Mouse (Mus musculus): ENCODE results near the gene Ube4b. TPM values are rescaled to one million over a fixed set of nuclear protein-coding genes. Genes with fewer than 3 reads are reported as not detected.

The Ube4b gene
- polyA plus RNA-seq, 1 experiment from 2014 or later = 54.5 TPM

DNA sequence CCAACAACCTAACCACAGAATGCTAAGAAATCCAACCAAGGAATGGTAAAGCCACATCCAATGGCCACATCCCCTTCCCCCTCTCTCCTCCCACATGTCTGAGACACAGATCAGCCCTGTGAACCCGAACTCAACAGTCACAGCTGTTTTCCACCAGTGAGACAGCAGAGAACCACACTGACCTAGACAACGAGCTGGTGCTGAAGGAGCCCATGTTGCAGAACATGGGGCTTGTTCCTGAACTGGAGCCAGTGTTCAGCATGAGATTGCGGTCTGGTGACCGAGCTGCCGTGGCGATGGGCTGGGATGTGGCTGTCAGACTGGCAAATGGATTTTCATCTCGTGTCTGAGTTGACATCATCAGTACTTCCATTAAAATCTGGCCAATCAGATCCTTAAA is 45.5 kb downstream of the Ube4b start:
- Histone ChIP-seq H3K4me3 (ENCODE audit: low read depth, low read length) (no peak overlapping the region), H3K36me3 (replicated peaks; ENCODE audit: control insufficient read depth, insufficient read depth, low read depth, low read length) (no peaks in the 10 kb centered on the region; the same call in none of the 2 replicates), H3K4me2 (ENCODE audit: low read depth, low read length) (no peak overlapping the region), H3K9me3 (replicated peaks; ENCODE audit: control insufficient read depth, low read length) (no peaks in the 10 kb centered on the region), H3K27me3 (ENCODE audit: control insufficient read depth, insufficient read depth, low read length) (no peaks in the 10 kb centered on the region), H3K4me1 (ENCODE audit: control insufficient read depth, insufficient read depth, low read length) (no peaks in the 10 kb centered on the region), H3K27ac (replicated peaks; ENCODE audit: low read depth, low read length) (no peak overlapping the region), H3K9ac (replicated peaks; ENCODE audit: low read length) (no peak overlapping the region)
- ATAC-seq (replicated peaks; ENCODE audit: insufficient number of reproducible peaks, low FRiP score, low TSS enrichment, low read depth) (no peak), DNase-seq (ENCODE audit: low spot score) (no peak)
- WGBS = 87% methylated on average over 7 of the region's 7 CpGs

DNA sequence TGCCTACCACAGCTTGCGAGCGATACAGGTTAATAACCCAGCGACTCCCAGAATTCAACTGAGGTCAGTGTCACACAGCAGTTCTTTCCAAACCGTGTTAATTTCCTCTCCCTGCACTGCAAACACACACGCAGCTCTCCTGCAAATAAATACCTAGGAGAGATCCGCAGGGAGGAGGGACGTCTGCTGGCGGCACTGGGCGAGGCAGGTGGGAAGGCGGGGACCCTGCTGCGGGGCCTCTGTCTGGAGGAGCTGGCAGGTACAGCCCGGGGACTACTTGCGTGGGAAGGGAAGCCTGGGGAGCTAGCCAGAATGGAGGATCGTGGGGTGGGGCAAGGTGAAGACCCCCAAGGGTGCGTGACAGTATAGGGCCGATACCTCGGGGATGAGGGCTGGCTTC is 46.7 kb downstream of the Ube4b start:
- no peak overlapping the region for H3K4me3 ChIP-seq (ENCODE audit: low read depth, low read length)
- no peak overlapping the region for H3K27ac ChIP-seq (replicated peaks; ENCODE audit: low read depth, low read length)
- DNase-seq (ENCODE audit: low spot score) (no peak), ATAC-seq (replicated peaks; ENCODE audit: insufficient number of reproducible peaks, low FRiP score, low TSS enrichment, low read depth) (no peak)
- H3K36me3 ChIP-seq (replicated peaks; ENCODE audit: control insufficient read depth, insufficient read depth, low read depth, low read length) = no peaks in the 10 kb centered on the region; the same call in none of the 2 replicates
- no peak overlapping the region for H3K4me2 ChIP-seq (ENCODE audit: low read depth, low read length)
- H3K4me1 ChIP-seq (ENCODE audit: control insufficient read depth, insufficient read depth, low read length) = no peaks in the 10 kb centered on the region
- no peaks in the 10 kb centered on the region for H3K9me3 ChIP-seq (replicated peaks; ENCODE audit: control insufficient read depth, low read length)
- H3K27me3 ChIP-seq (ENCODE audit: control insufficient read depth, insufficient read depth, low read length) = no peaks in the 10 kb centered on the region
- WGBS = 92% methylated on average over 17 of the region's 17 CpGs
- no peak overlapping the region for H3K9ac ChIP-seq (replicated peaks; ENCODE audit: low read length)

DNA sequence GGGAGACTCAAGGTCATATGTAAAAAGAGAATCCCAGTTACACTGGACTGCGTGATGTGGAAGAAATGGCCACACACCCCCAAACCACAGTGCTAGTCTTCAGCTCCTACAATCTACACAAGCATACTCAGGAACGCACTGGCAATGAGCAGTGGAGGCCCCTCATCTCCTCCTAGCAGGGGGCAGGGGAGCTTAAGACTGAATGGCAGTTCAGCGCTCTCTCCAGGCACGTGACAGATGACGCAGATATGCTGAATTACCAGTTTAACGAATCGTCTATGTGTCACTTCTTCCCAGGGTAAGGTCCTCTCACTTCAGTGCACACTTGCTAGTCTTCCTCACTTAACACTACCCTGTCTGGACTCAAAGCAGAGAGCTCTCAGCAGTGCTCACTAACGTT is 47.7 kb downstream of the Ube4b start:
- Histone ChIP-seq H3K9ac (replicated peaks; ENCODE audit: low read length) (no peak overlapping the region), H3K36me3 (replicated peaks; ENCODE audit: control insufficient read depth, insufficient read depth, low read depth, low read length) (no peaks in the 10 kb centered on the region; the same call in none of the 2 replicates), H3K27me3 (ENCODE audit: control insufficient read depth, insufficient read depth, low read length) (no peaks in the 10 kb centered on the region), H3K27ac (replicated peaks; ENCODE audit: low read depth, low read length) (no peak overlapping the region), H3K4me3 (ENCODE audit: low read depth, low read length) (no peak overlapping the region), H3K9me3 (replicated peaks; ENCODE audit: control insufficient read depth, low read length) (no peaks in the 10 kb centered on the region), H3K4me2 (ENCODE audit: low read depth, low read length) (no peak overlapping the region), H3K4me1 (ENCODE audit: control insufficient read depth, insufficient read depth, low read length) (no peaks in the 10 kb centered on the region)
- DNase-seq (ENCODE audit: low spot score) (no peak), ATAC-seq (replicated peaks; ENCODE audit: insufficient number of reproducible peaks, low FRiP score, low TSS enrichment, low read depth) (no peak)
- WGBS = 93% methylated on average over 8 of the region's 8 CpGs

DNA sequence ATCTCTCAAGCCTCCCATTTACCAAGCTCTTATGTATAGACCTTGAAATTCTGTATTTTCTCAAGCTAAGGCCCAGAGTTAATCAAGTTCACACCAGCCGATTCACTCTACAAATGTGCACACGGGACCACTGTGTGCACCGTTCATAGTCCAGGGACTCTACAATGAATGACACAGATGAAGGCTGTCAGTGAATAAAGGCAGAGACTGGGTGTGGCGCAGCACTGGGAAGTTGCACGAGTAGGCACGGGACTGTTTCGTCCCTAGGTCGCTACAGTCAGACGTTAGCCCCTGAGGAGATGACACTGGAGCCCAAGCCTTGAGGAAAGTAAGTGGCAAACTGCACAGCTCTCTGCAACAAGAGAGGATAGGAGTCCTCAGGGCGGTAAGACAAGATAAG is 50.5 kb downstream of the Ube4b start:
- no peak overlapping the region for H3K4me3 ChIP-seq (ENCODE audit: low read depth, low read length)
- no peaks in the 10 kb centered on the region for H3K9me3 ChIP-seq (replicated peaks; ENCODE audit: control insufficient read depth, low read length)
- H3K4me1 ChIP-seq (ENCODE audit: control insufficient read depth, insufficient read depth, low read length) = no peaks in the 10 kb centered on the region
- no peak overlapping the region for H3K9ac ChIP-seq (replicated peaks; ENCODE audit: low read length)
- H3K27me3 ChIP-seq (ENCODE audit: control insufficient read depth, insufficient read depth, low read length) = no peaks in the 10 kb centered on the region
- ATAC-seq (replicated peaks; ENCODE audit: insufficient number of reproducible peaks, low FRiP score, low TSS enrichment, low read depth) (no peak), DNase-seq (ENCODE audit: low spot score) (no peak)
- 88% methylated on average over 10 of the region's 10 CpGs for WGBS
- H3K27ac ChIP-seq (replicated peaks; ENCODE audit: low read depth, low read length) = no peak overlapping the region
- H3K4me2 ChIP-seq (ENCODE audit: low read depth, low read length) = no peak overlapping the region
- peaks cover 13% of the 10 kb centered on the region for H3K36me3 ChIP-seq (replicated peaks; ENCODE audit: control insufficient read depth, insufficient read depth, low read depth, low read length)

DNA sequence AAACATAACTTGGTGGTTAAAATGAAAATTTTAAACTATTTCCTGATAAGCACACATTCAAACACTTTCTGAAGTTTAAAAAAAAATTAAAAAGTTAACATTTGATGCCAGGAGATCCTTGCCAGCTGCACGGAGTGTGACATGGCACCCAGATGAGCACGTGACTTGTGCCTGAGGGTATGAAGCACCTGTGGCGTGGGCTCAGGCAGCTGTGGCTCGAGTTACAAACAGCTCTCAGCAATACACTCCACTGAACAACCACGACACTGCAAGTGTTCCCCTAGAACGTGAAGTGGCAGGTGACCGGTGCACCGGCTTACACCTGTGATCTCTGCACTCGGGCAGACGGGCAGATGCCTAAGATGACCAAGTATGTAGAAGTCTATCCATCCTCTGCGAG is 51.9 kb downstream of the Ube4b start:
- ATAC-seq (replicated peaks; ENCODE audit: insufficient number of reproducible peaks, low FRiP score, low TSS enrichment, low read depth) (no peak), DNase-seq (ENCODE audit: low spot score) (no peak)
- no peak overlapping the region for H3K4me3 ChIP-seq (ENCODE audit: low read depth, low read length)
- peaks cover 21% of the 10 kb centered on the region for H3K36me3 ChIP-seq (replicated peaks; ENCODE audit: control insufficient read depth, insufficient read depth, low read depth, low read length)
- H3K27ac ChIP-seq (replicated peaks; ENCODE audit: low read depth, low read length) = no peak overlapping the region
- WGBS = 70% methylated on average over 11 of the region's 11 CpGs
- H3K4me1 ChIP-seq (ENCODE audit: control insufficient read depth, insufficient read depth, low read length) = no peaks in the 10 kb centered on the region
- H3K9me3 ChIP-seq (replicated peaks; ENCODE audit: control insufficient read depth, low read length) = no peaks in the 10 kb centered on the region
- H3K27me3 ChIP-seq (ENCODE audit: control insufficient read depth, insufficient read depth, low read length) = no peaks in the 10 kb centered on the region
- H3K4me2 ChIP-seq (ENCODE audit: low read depth, low read length) = no peak overlapping the region
- H3K9ac ChIP-seq (replicated peaks; ENCODE audit: low read length) = no peak overlapping the region

DNA sequence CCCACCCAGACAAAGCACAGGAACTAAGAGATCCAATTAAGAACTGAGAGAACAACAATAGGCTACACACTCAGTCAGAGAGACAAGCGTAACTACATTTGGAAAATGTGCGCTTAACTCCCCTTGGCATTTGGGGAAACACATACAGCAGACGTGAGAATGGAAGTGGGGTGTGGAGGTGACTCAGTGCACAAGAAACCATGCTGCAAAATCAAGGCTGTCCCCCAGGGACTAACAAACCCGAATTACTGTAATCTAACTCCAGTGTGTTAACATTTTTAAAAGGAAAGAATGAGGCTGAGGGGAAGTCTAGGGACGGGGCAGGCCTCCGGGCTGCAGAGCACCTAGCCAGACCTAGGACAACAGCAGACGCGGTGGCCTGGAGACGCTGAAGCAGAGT is 52.6 kb downstream of the Ube4b start:
- DNase-seq (ENCODE audit: low spot score) = no peak
- H3K9ac ChIP-seq (replicated peaks; ENCODE audit: low read length) = 0 out of 2 replicates have a peak overlapping the region, but pooled peaks have one; percentile 19
- no peaks in the 10 kb centered on the region for H3K9me3 ChIP-seq (replicated peaks; ENCODE audit: control insufficient read depth, low read length)
- 69% methylated on average over 9 of the region's 9 CpGs for WGBS
- peak; percentile 58; the same call in 1 of the 2 replicates for ATAC-seq (replicated peaks; ENCODE audit: insufficient number of reproducible peaks, low FRiP score, low TSS enrichment, low read depth)
- H3K27ac ChIP-seq (replicated peaks; ENCODE audit: low read depth, low read length) = no peak overlapping the region; the same call in 1 of the 2 replicates
- peaks cover 23% of the 10 kb centered on the region for H3K36me3 ChIP-seq (replicated peaks; ENCODE audit: control insufficient read depth, insufficient read depth, low read depth, low read length)
- no peak overlapping the region for H3K4me2 ChIP-seq (ENCODE audit: low read depth, low read length)
- H3K4me3 ChIP-seq (ENCODE audit: low read depth, low read length) = no peak overlapping the region
- H3K4me1 ChIP-seq (ENCODE audit: control insufficient read depth, insufficient read depth, low read length) = no peaks in the 10 kb centered on the region
- H3K27me3 ChIP-seq (ENCODE audit: control insufficient read depth, insufficient read depth, low read length) = no peaks in the 10 kb centered on the region

DNA sequence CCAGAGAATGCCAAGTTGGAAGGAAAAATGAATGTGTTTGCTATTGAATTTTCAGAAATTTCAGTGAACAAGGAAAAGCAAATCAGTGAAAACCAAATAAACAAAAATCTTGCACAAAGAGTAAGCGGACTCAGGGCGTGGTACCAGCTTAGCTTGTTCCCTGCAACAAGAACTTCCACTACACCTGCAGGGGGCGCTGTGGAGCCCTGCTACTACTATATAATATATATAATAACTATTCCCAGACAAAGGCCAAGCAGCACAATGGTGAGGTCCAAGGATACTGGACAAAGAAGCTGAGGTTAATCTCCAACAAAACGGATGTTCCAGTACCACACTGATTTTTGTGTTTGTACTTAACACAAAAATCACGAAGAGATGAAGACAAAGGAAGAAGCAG is 53.1 kb downstream of the Ube4b start:
- Histone ChIP-seq H3K27me3 (ENCODE audit: control insufficient read depth, insufficient read depth, low read length) (no peaks in the 10 kb centered on the region), H3K9me3 (replicated peaks; ENCODE audit: control insufficient read depth, low read length) (no peaks in the 10 kb centered on the region), H3K27ac (replicated peaks; ENCODE audit: low read depth, low read length) (no peak overlapping the region), H3K36me3 (replicated peaks; ENCODE audit: control insufficient read depth, insufficient read depth, low read depth, low read length) (peaks cover 23% of the 10 kb centered on the region), H3K9ac (replicated peaks; ENCODE audit: low read length) (no peak overlapping the region), H3K4me1 (ENCODE audit: control insufficient read depth, insufficient read depth, low read length) (no peaks in the 10 kb centered on the region), H3K4me3 (ENCODE audit: low read depth, low read length) (no peak overlapping the region), H3K4me2 (ENCODE audit: low read depth, low read length) (no peak overlapping the region)
- 74% methylated on average over 5 of the region's 5 CpGs for WGBS
- DNase-seq (ENCODE audit: low spot score) (peak; percentile 78), ATAC-seq (replicated peaks; ENCODE audit: insufficient number of reproducible peaks, low FRiP score, low TSS enrichment, low read depth) (no peak)

DNA sequence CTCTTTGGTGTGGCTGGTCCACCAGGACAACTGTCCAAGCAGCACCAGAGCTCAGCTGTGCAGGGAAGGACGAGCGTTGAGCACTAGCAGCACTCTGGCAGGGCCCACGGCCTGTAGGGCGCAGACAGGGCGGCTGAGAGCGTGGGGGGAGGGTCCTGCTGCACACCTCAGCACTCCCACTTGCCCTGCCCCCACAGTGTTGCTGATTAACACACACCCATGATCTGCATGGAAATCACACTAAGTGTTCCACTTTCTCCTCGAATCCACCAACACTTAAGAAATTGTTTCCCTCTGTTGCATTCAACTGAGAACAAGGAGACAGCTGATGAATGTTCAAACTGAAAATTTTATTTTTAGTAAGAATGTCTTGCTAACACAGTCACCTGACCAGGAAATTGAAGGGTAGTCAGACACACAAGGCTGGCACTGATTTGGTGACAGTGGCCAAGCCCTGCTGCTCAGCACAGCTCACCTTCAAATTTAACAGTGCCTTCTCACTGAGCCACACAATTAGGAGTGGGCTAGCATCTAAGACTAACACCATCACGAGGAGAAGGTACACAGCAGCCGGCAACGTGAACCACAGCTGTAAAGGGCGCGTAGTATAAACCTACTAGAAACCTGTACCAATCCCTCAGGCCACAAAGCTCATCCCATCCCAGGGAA is 60.7 kb downstream of the Ube4b start:
- 81% methylated on average over 12 of the region's 12 CpGs for WGBS
- H3K36me3 ChIP-seq (replicated peaks; ENCODE audit: control insufficient read depth, insufficient read depth, low read depth, low read length) = peaks cover 17% of the 10 kb centered on the region
- H3K4me2 ChIP-seq (ENCODE audit: low read depth, low read length) = no peak overlapping the region
- H3K4me3 ChIP-seq (ENCODE audit: low read depth, low read length) = no peak overlapping the region
- no peaks in the 10 kb centered on the region for H3K27me3 ChIP-seq (ENCODE audit: control insufficient read depth, insufficient read depth, low read length)
- H3K9me3 ChIP-seq (replicated peaks; ENCODE audit: control insufficient read depth, low read length) = no peaks in the 10 kb centered on the region
- no peaks in the 10 kb centered on the region for H3K4me1 ChIP-seq (ENCODE audit: control insufficient read depth, insufficient read depth, low read length)
- ATAC-seq (replicated peaks; ENCODE audit: insufficient number of reproducible peaks, low FRiP score, low TSS enrichment, low read depth) (no peak), DNase-seq (ENCODE audit: low spot score) (no peak)
- H3K27ac ChIP-seq (replicated peaks; ENCODE audit: low read depth, low read length) = no peak overlapping the region
- no peak overlapping the region for H3K9ac ChIP-seq (replicated peaks; ENCODE audit: low read length)
